Mouse (Mus musculus): Measurements from ENCODE around the gene Marveld1. TPM values are rescaled to one million over a fixed set of nuclear protein-coding genes. Genes with fewer than 3 reads are reported as not detected.

Gene Marveld1
- total RNA-seq (2021) = 10 to 100 TPM; 19.1 to 21.1 TPM
- long read RNA-seq, experiment 1, transcript Marveld1-201 (2 exons, 3,066 nt) = major isoform, 16 of 17 reads
- long read RNA-seq, experiment 1, partial matches to known transcripts = 0 of 17 reads
- long read RNA-seq, experiment 1, other reads (novel, unspliced or antisense) = 0 of 17 reads
- long read RNA-seq, experiment 2, transcript Marveld1-201 (2 exons, 3,066 nt) = major isoform, 5 of 5 reads
- long read RNA-seq, experiment 2, partial matches to known transcripts = 0 of 5 reads
- long read RNA-seq, experiment 2, other reads (novel, unspliced or antisense) = 0 of 5 reads

GRCm38 (mm10) chr19:42147170-42147768, at the start of gene Marveld1:
TSS of gene Marveld1 (plus strand) at chr19:42147400.
- DNase-seq = peak; percentile 88 to 94

GRCm38 (mm10) chr19:42099406-42099805, 47.8 kb upstream of the Marveld1 start:
- no peak for DNase-seq

- DNase-seq = no peak
These were observed 42.5 kb upstream of the Marveld1 start for GRCm38 (mm10) chr19:42104681-42105080.

GRCm38 (mm10) chr19:42115783-42116335, 31.3 kb upstream of the Marveld1 start:
- DNase-seq = no peak

- no peak for DNase-seq
These were observed 29.1 kb upstream of the Marveld1 start for GRCm38 (mm10) chr19:42118142-42118541.

- no peak for DNase-seq
These were observed 28.6 kb upstream of the Marveld1 start for GRCm38 (mm10) chr19:42118596-42118995.

- DNase-seq = no peak
These were observed 26.7 kb upstream of the Marveld1 start for GRCm38 (mm10) chr19:42120451-42120850.

GRCm38 (mm10) chr19:42124684-42125083, 22.5 kb upstream of the Marveld1 start:
- DNase-seq = no peak

- no peak for DNase-seq
These were observed 21.5 kb upstream of the Marveld1 start for GRCm38 (mm10) chr19:42125501-42126218.

GRCm38 (mm10) chr19:42126219-42126605, 21.0 kb upstream of the Marveld1 start:
- no peak for DNase-seq

GRCm38 (mm10) chr19:42127024-42127423, 20.2 kb upstream of the Marveld1 start:
- DNase-seq = no peak

GRCm38 (mm10) chr19:42128052-42128740, 19.0 kb upstream of the Marveld1 start:
- peak in 1 of 2 experiments; percentile 29 for DNase-seq

GRCm38 (mm10) chr19:42128787-42129508, 18.3 kb upstream of the Marveld1 start, which contains the start of gene Avpi1:
TSS of gene Avpi1 (minus strand) at chr19:42129059.
- DNase-seq = peak; percentile 97 to 99

- DNase-seq = no peak
These were observed 17.5 kb upstream of the Marveld1 start for GRCm38 (mm10) chr19:42129509-42130293.

GRCm38 (mm10) chr19:42130294-42130606, 16.9 kb upstream of the Marveld1 start:
- no peak for DNase-seq

GRCm38 (mm10) chr19:42131101-42131500, 16.1 kb upstream of the Marveld1 start:
- DNase-seq = peak in 1 of 2 experiments; percentile 50

- DNase-seq = no peak
These were observed 12.1 kb upstream of the Marveld1 start for GRCm38 (mm10) chr19:42135070-42135469.

- no peak for DNase-seq
These were observed 11.1 kb upstream of the Marveld1 start for GRCm38 (mm10) chr19:42136126-42136525.

GRCm38 (mm10) chr19:42137167-42137672, 10.0 kb upstream of the Marveld1 start:
- DNase-seq = no peak

- DNase-seq = no peak
These were observed 8.5 kb upstream of the Marveld1 start for GRCm38 (mm10) chr19:42138517-42139285.
